Mouse (Mus musculus) thymus, adult 2 months (tissue): ENCODE results near the gene Myrf. TPM values are rescaled to one million over a fixed set of nuclear protein-coding genes. Genes with fewer than 3 reads are reported as not detected.

Source experiments
- DNase-seq: peaks from one replicate; pipeline ENCODE4 v3.0.0; 2021
- H3K27ac ChIP-seq: fragments of 200-500 bp; 2 replicates; pipeline ENCODE4 v1.5.1; 2012; ENCODE audit warnings: low read length, control low read depth; ENCODE audit not compliant: control insufficient read depth, insufficient read depth
- H3K27me3 ChIP-seq: fragments of 200-500 bp; 2 replicates; pipeline ENCODE4 v1.6.1; 2012; ENCODE audit warnings: mild to moderate bottlenecking, low read length, moderate library complexity, mixed read lengths; ENCODE audit not compliant: control insufficient read depth, insufficient read depth
- H3K36me3 ChIP-seq: fragments of 200-500 bp; 2 replicates; pipeline ENCODE4 v1.6.1; 2012; ENCODE audit warnings: mild to moderate bottlenecking, low read length, moderate library complexity; ENCODE audit not compliant: control insufficient read depth, insufficient read depth
- H3K4me1 ChIP-seq: fragments of 200-500 bp; replicated peaks from 2 replicates; pipeline ENCODE4 v1.6.1; 2012; ENCODE audit warnings: low read length; ENCODE audit not compliant: control insufficient read depth, insufficient read depth
- H3K4me3 ChIP-seq: fragments of 200-500 bp; 2 replicates; pipeline ENCODE4 v1.5.1; 2012; ENCODE audit warnings: mild to moderate bottlenecking, low read length, control low read depth, moderate library complexity; ENCODE audit not compliant: control insufficient read depth, insufficient read depth
- CTCF ChIP-seq: fragments of 200-500 bp; IDR thresholded peaks from 2 replicates; pipeline ENCODE4 v1.5.1; 2012; ENCODE audit warnings: mild to moderate bottlenecking, control low read depth, low read length, moderate library complexity, borderline replicate concordance; ENCODE audit not compliant: control insufficient read depth, poor library complexity, insufficient read depth; ENCODE audit errors: extremely low read depth
- POLR2A ChIP-seq: fragments of 200-500 bp; IDR thresholded peaks from 2 replicates; pipeline ENCODE4 v1.6.1; 2012; ENCODE audit warnings: mild to moderate bottlenecking, low read length, control low read depth, moderate library complexity; ENCODE audit not compliant: control insufficient read depth, poor library complexity, insufficient read depth; ENCODE audit errors: extremely low read depth
- WGBS: fragments of 180-500 bp; shearing (Covaris S2); methylation state at CpG from one replicate; pipeline ENCODE4 v1.1.7; 2018; 5-methylcytosine and 5-hydroxymethylcytosine counted together
- polyA plus RNA-seq: library from polyadenylated mRNA; depleted of rRNA; stranded (reverse); fragments of >200 nt; gene quantifications from 2 replicates; pipeline ENCODE4 v1.2.3, GENCODE M21; 2012

Gene Myrf
- polyA plus RNA-seq, 1 experiment = 4.9 TPM

GRCm38 (mm10) chr19:10213796-10214471, 26.6 kb downstream of the Myrf start:
- Histone ChIP-seq H3K4me1 (no peaks in the 10 kb centered on the region), H3K27ac (no peak overlapping the region), H3K36me3 (peaks cover 3% of the 10 kb centered on the region; the same call in 1 of the 2 replicates), H3K4me3 (no peak overlapping the region), H3K27me3 (no peaks in the 10 kb centered on the region)
- WGBS = 93% methylated on average over 10 of the region's 10 CpGs
- TF ChIP-seq POLR2A = no peak
- no peak for TF ChIP-seq CTCF
- no peak for DNase-seq

GRCm38 (mm10) chr19:10210885-10211284, 29.7 kb downstream of the Myrf start:
- Histone ChIP-seq H3K4me1 (no peaks in the 10 kb centered on the region), H3K27me3 (no peaks in the 10 kb centered on the region), H3K27ac (no peak overlapping the region), H3K4me3 (no peak overlapping the region), H3K36me3 (peaks cover 9% of the 10 kb centered on the region; the same call in 1 of the 2 replicates)
- no peak for DNase-seq
- TF ChIP-seq CTCF (no peak), POLR2A (no peak)
- 89% methylated on average over 4 of the region's 4 CpGs for WGBS

GRCm38 (mm10) chr19:10208851-10209250, 31.7 kb downstream of the Myrf start:
- Histone ChIP-seq H3K4me3 (no peak overlapping the region), H3K36me3 (peaks cover 9% of the 10 kb centered on the region; the same call in 1 of the 2 replicates), H3K27me3 (no peaks in the 10 kb centered on the region), H3K4me1 (no peaks in the 10 kb centered on the region), H3K27ac (no peak overlapping the region)
- 96% methylated on average over 3 of the region's 3 CpGs for WGBS
- TF ChIP-seq CTCF (no peak), POLR2A (no peak)
- no peak for DNase-seq

- H3K27ac ChIP-seq = no peak overlapping the region
These were observed 35.5 kb downstream of the Myrf start for GRCm38 (mm10) chr19:10205051-10205450.

GRCm38 (mm10) chr19:10204616-10205001, 35.9 kb downstream of the Myrf start:
- Histone ChIP-seq H3K4me1 (peaks cover 3% of the 10 kb centered on the region; the same call in 1 of the 2 replicates), H3K27ac (no peak overlapping the region), H3K4me3 (no peak overlapping the region), H3K36me3 (peaks cover 17% of the 10 kb centered on the region), H3K27me3 (no peaks in the 10 kb centered on the region)
- peak; percentile 34 for DNase-seq
- TF ChIP-seq CTCF (no peak), POLR2A (no peak)
- WGBS = 2% methylated on average over 5 of the region's 5 CpGs

More at GRCm38 (mm10) chr19:10205051-10205450, 35.5 kb downstream of the Myrf start:
- WGBS = 78% methylated on average over 6 of the region's 6 CpGs
- no peak for TF ChIP-seq POLR2A
- no peak for TF ChIP-seq CTCF
- H3K4me1 ChIP-seq = peaks cover 3% of the 10 kb centered on the region; the same call in 1 of the 2 replicates
- DNase-seq = no peak
- no peaks in the 10 kb centered on the region for H3K27me3 ChIP-seq
- no peak overlapping the region for H3K4me3 ChIP-seq
- H3K36me3 ChIP-seq = peaks cover 13% of the 10 kb centered on the region; the same call in 1 of the 2 replicates

GRCm38 (mm10) chr19:10203848-10204615, 36.5 kb downstream of the Myrf start, which contains the start of the genes Tmem258 and Fen1:
Gene Tmem258, plus strand, starts transcription at chr19:10204014.
Gene Fen1, minus strand, starts transcription at chr19:10204169.
- H3K27ac ChIP-seq = peak within 1 kb of the TSS; percentile 49
- peak within 1 kb of the TSS; percentile 79 for H3K4me3 ChIP-seq
- H3K4me1 ChIP-seq = peaks cover 3% of the 10 kb centered on the region; the same call in 1 of the 2 replicates
- peaks cover 20% of the 10 kb centered on the region for H3K36me3 ChIP-seq
- peak; percentile 93 for DNase-seq
- under 1% methylated on average over 40 of the region's 40 CpGs for WGBS
- H3K27me3 ChIP-seq = no peaks in the 10 kb centered on the region
- TF ChIP-seq CTCF (no peak), POLR2A (peak; percentile 38)
